Mouse (Mus musculus) testis, adult 2 months (tissue): Measurements from ENCODE around the gene Sod1.

Source experiments
- CTCF ChIP-seq: fragments of 200-500 bp; IDR thresholded peaks from 2 replicates; pipeline ENCODE4 v1.5.1; 2012; ENCODE audit warnings: low read depth, mild to moderate bottlenecking, inconsistent platforms, low read length, moderate library complexity; ENCODE audit not compliant: control insufficient read depth, insufficient read depth, insufficient replicate concordance
- POLR2A ChIP-seq: fragments of 200-500 bp; IDR thresholded peaks from 2 replicates; pipeline ENCODE4 v1.6.1; 2012; ENCODE audit warnings: low read depth, mild to moderate bottlenecking, inconsistent platforms, low read length, moderate library complexity; ENCODE audit not compliant: control insufficient read depth

GRCm38 (mm10) chr16:90210717-90211116 lies 9.8 kb upstream of the Sod1 start:
- TF ChIP-seq CTCF, result no peak
- no peak for TF ChIP-seq POLR2A
